Mouse (Mus musculus) myocyte (in vitro differentiated cells): Measurements from ENCODE around the gene 1700016K19Rik. TPM values are rescaled to one million over a fixed set of nuclear protein-coding genes. Genes with fewer than 3 reads are reported as not detected.

Experiments used
- H3K27me3 ChIP-seq: one replicate; pipeline ENCODE4 v1.6.1; 2011; ENCODE audit not compliant: control insufficient read depth, insufficient read depth, insufficient read length
- H3K36me3 ChIP-seq: one replicate; pipeline ENCODE4 v1.6.1; 2011; ENCODE audit not compliant: control insufficient read depth, insufficient read depth
- H3K4me2 ChIP-seq: one replicate; pipeline ENCODE4 v1.6.1; 2011; ENCODE audit warnings: low read depth, control low read depth
- H3K4me3 ChIP-seq: one replicate; pipeline ENCODE4 v1.5.1; 2011; ENCODE audit warnings: mild to moderate bottlenecking, control low read depth, moderate library complexity
- H3K79me2 ChIP-seq: one replicate; pipeline ENCODE4 v1.6.1; 2011; ENCODE audit not compliant: control insufficient read depth, insufficient read depth
- H3ac ChIP-seq: one replicate; pipeline ENCODE4 v1.6.1; 2011; ENCODE audit not compliant: control insufficient read depth, insufficient read length
- CEBPB ChIP-seq: IDR thresholded peaks from 2 replicates; pipeline ENCODE4 v1.6.1; 2011; ENCODE audit warnings: mild to moderate bottlenecking, moderate library complexity; ENCODE audit not compliant: poor library complexity, insufficient read depth, severe bottlenecking
- E2F4 ChIP-seq: IDR thresholded peaks from one replicate; pipeline ENCODE4 v1.6.1; 2011; ENCODE audit warnings: mild to moderate bottlenecking, control low read depth, moderate library complexity; ENCODE audit not compliant: insufficient read depth
- MAX ChIP-seq: IDR thresholded peaks from one replicate; pipeline ENCODE4 v1.6.1; 2011; ENCODE audit warnings: low read depth, mild to moderate bottlenecking, control low read depth
- MYOD1 ChIP-seq, 3 experiments: IDR thresholded peaks; one replicate each; pipeline ENCODE4 v1.6.1; 2011; ENCODE audit warnings: control low read depth in 2 of 3, low read depth in 2 of 3, mild to moderate bottlenecking in 2 of 3, moderate library complexity in 1 of 3; ENCODE audit not compliant: insufficient read length in 2 of 3, control insufficient read depth in 1 of 3
- MYOG ChIP-seq, 3 experiments: IDR thresholded peaks; one replicate each; pipeline ENCODE4 v1.6.1; 2011; ENCODE audit warnings: control low read depth in 2 of 3, low read depth in 2 of 3, mild to moderate bottlenecking in 2 of 3; ENCODE audit not compliant: insufficient read length in 2 of 3, control insufficient read depth in 1 of 3, insufficient read depth in 1 of 3
- POLR2A ChIP-seq: IDR thresholded peaks from one replicate; pipeline ENCODE4 v1.6.1; 2011; ENCODE audit warnings: low read depth, mild to moderate bottlenecking, control low read depth, moderate library complexity; ENCODE audit not compliant: insufficient read length
- POLR2AphosphoS2 ChIP-seq: IDR thresholded peaks from one replicate; pipeline ENCODE4 v1.6.1; 2011; ENCODE audit warnings: low read depth, control low read depth; ENCODE audit not compliant: insufficient read length
- REST ChIP-seq: IDR thresholded peaks from one replicate; pipeline ENCODE4 v1.6.1; 2011; ENCODE audit warnings: mild to moderate bottlenecking, control low read depth, moderate library complexity; ENCODE audit not compliant: insufficient read depth, insufficient read length
- SRF ChIP-seq: IDR thresholded peaks from one replicate; pipeline ENCODE4 v1.6.1; 2011; ENCODE audit warnings: low read depth; ENCODE audit not compliant: control insufficient read depth, insufficient read length
- TCF12 ChIP-seq: IDR thresholded peaks from one replicate; pipeline ENCODE4 v1.6.1; 2011; ENCODE audit warnings: mild to moderate bottlenecking, control low read depth; ENCODE audit not compliant: poor library complexity, insufficient read depth, severe bottlenecking
- TCF3 ChIP-seq: IDR thresholded peaks from one replicate; pipeline ENCODE4 v1.6.1; 2011; ENCODE audit warnings: low read depth, control low read depth; ENCODE audit not compliant: insufficient read length
- USF1 ChIP-seq: IDR thresholded peaks from one replicate; pipeline ENCODE4 v1.6.1; 2011; ENCODE audit warnings: low read depth, mild to moderate bottlenecking, control low read depth, moderate library complexity
- polyA plus RNA-seq: library from polyadenylated mRNA; unstranded; fragments of >200 nt; fragmentation: generic; extraction: Trizol; gene quantifications from one replicate; pipeline ENCODE4 v1.2.1, GENCODE M21; 2012; ENCODE audit warnings: missing spikeins

The 1700016K19Rik gene
- polyA plus RNA-seq, 1 experiment, result 0.06 TPM

DNA sequence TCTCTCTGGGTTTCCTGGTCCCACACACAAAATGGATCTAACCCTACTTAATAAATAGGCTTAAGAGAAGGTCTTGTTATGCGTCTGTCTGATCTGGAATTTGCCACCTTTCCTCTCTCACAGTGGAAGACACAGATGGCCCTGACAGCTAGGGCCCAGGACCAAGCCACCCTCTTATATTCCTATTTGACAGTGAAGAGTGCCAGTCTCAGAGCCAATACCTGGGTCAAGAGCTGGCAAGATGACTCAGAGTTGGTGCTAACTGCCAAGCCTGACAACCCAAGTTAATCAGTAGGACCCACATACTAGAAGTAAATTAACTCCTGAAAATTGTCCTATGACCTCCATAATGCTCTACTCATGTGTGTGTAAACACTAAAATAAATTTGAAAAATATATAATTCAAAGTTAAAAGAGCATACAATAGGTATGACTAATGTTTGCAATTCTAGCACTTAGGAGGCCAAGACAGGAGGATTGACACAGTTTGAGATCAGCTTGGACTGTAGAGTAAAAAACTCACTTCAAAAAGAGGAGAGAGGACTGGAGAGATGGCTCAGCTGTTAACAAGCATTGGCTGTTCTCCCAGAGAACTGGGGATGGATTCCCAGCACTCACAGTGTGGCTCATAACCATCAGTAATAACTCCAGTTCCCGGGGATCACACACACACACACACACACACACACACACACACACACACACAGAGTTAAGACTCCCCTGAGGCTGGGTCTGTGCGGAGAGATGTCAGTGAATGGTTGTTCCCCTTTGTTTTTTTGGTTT is 39.8 kb downstream of the 1700016K19Rik start:
- no peak overlapping the region for H3K4me3 ChIP-seq
- H3K79me2 ChIP-seq, result no peaks in the 10 kb centered on the region
- H3K36me3 ChIP-seq, result no peaks in the 10 kb centered on the region
- H3K4me2 ChIP-seq, result no peak overlapping the region
- TF ChIP-seq REST (no peak), USF1 (no peak), MAX (no peak), MYOG (IDR thresholded peaks at IDR 0.05; ENCODE audit: control insufficient read depth in 1 of 3, insufficient read depth in 1 of 3, insufficient read length in 2 of 3, low read depth in 2 of 3) (no peak), E2F4 (no peak), SRF (no peak), MYOD1 (IDR thresholded peaks at IDR 0.05; ENCODE audit: control insufficient read depth in 1 of 3, insufficient read length in 2 of 3, low read depth in 2 of 3) (no peak), TCF12 (no peak), TCF3 (no peak), POLR2AphosphoS2 (no peak), CEBPB (no peak), POLR2A (no peak)
- no peak overlapping the region for H3ac ChIP-seq
- H3K27me3 ChIP-seq, result peaks cover 7% of the 10 kb centered on the region

DNA sequence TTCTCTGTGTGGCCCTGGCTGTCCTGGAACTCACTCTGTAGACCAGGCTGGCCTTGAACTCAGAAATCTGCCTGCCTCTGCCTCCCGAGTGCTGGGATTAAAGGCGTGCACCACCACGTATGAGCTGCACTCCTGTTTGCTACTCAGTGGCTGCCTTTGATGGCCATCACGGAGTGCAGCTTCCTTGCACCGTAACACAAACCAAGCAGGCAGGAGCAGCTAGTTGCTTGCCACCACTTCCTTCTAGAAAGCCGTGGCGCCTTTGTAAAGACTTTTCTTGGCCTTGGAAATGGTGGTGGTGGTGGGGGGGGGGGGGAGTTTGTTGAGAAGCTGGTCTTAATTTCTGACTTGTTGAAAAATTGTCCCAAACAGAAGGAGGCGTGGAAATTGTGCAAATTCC is 40.4 kb downstream of the 1700016K19Rik start:
- Histone ChIP-seq H3K36me3 (no peaks in the 10 kb centered on the region), H3K79me2 (no peaks in the 10 kb centered on the region), H3K4me3 (no peak overlapping the region), H3K27me3 (peaks cover 2% of the 10 kb centered on the region), H3ac (no peak overlapping the region), H3K4me2 (no peak overlapping the region)
- no peak for TF ChIP-seq SRF
- TF ChIP-seq E2F4, result no peak
- TF ChIP-seq POLR2AphosphoS2, result no peak
- no peak for TF ChIP-seq USF1
- no peak for TF ChIP-seq MYOD1 (IDR thresholded peaks at IDR 0.05; ENCODE audit: control insufficient read depth in 1 of 3, insufficient read length in 2 of 3, low read depth in 2 of 3)
- no peak for TF ChIP-seq TCF12
- no peak for TF ChIP-seq POLR2A
- no peak for TF ChIP-seq TCF3
- no peak for TF ChIP-seq MAX

DNA sequence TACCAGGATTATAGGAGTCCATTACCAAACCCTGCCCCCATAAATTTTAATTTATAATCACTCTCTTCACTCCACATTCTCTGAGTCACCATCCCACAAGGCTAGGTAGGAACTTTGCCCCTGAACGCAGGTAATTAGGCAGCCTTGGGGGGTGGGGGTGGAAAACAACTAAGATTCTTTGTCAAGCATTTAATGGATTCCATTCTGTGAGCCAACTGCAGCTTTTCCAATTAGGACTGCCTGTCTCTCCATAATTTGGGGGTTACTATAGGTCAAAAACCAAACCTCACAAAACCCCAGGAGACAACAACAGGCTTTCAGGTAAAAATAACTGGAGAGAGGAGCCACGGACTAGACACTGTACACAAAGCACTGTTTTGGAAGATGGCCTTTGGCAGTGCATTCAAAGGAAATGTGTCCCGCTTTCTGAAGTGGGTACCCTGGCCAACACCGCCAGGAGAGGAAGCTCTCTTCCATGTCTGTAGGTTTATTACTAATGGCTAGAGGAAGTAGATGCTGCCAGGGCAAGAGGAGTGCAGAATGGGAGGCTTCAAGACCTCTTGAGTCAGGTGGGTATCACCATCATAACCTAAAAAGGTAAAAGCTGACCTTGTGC is 41.2 kb downstream of the 1700016K19Rik start:
- H3K79me2 ChIP-seq, result no peaks in the 10 kb centered on the region
- no peak for TF ChIP-seq SRF
- TF ChIP-seq TCF12, result no peak
- TF ChIP-seq MAX, result no peak
- no peak for TF ChIP-seq MYOD1 (IDR thresholded peaks at IDR 0.05; ENCODE audit: control insufficient read depth in 1 of 3, insufficient read length in 2 of 3, low read depth in 2 of 3)
- TF ChIP-seq TCF3, result no peak
- no peak for TF ChIP-seq REST
- no peak for TF ChIP-seq POLR2A
- TF ChIP-seq USF1, result no peak
- no peak for TF ChIP-seq POLR2AphosphoS2
- TF ChIP-seq E2F4, result no peak
- TF ChIP-seq CEBPB, result no peak
- no peak overlapping the region for H3K4me3 ChIP-seq
- H3K4me2 ChIP-seq, result no peak overlapping the region
- H3K27me3 ChIP-seq, result no peaks in the 10 kb centered on the region
- no peak overlapping the region for H3ac ChIP-seq
- no peaks in the 10 kb centered on the region for H3K36me3 ChIP-seq

DNA sequence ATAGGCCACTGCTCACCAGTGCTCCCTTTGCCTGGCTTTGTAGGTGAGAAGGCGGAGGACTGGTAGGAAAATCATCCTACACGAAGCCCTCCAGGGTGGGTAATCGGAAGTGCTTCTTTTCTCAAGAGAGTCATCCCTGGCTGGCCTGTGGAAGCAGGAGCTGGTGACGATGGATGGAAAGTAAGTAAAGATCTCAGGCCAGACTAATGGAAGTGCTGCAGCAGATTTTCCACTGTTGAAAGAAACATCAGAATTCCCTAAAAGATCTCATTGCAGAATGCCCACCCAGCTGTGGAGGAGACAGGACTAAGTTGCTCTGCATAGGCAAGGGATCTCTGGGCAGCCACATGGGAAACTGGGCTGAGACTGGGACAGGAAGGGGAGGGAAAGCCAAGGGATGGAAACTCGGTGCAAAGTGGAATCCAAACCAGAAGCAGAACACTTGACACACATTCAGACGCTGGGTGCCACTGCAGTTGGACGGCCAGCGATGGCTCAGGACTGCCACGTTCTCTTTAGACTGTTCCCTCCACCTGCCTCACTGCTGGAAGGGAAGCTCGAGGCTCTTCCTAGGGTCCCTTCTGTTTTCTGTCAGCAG is 42.4 kb downstream of the 1700016K19Rik start:
- H3K27me3 ChIP-seq, result no peaks in the 10 kb centered on the region
- no peak for TF ChIP-seq POLR2AphosphoS2
- TF ChIP-seq E2F4, result no peak
- TF ChIP-seq CEBPB, result no peak
- no peak for TF ChIP-seq MAX
- no peak for TF ChIP-seq USF1
- TF ChIP-seq TCF12, result no peak
- TF ChIP-seq POLR2A, result no peak
- TF ChIP-seq MYOD1 (IDR thresholded peaks at IDR 0.05; ENCODE audit: control insufficient read depth in 1 of 3, insufficient read length in 2 of 3, low read depth in 2 of 3), result no peak
- peaks cover 4% of the 10 kb centered on the region for H3K36me3 ChIP-seq
- H3K79me2 ChIP-seq, result no peaks in the 10 kb centered on the region
- no peak overlapping the region for H3K4me2 ChIP-seq
- H3ac ChIP-seq, result no peak overlapping the region
- H3K4me3 ChIP-seq, result no peak overlapping the region
